Mouse (Mus musculus): ENCODE data around the gene Cdkn2c.
"Not testable (repeated sequence)": the region's sequence is repeated elsewhere in the genome, so short reads cannot be mapped to it uniquely, and the experiment has no call there.

Cdkn2c gene

DNA sequence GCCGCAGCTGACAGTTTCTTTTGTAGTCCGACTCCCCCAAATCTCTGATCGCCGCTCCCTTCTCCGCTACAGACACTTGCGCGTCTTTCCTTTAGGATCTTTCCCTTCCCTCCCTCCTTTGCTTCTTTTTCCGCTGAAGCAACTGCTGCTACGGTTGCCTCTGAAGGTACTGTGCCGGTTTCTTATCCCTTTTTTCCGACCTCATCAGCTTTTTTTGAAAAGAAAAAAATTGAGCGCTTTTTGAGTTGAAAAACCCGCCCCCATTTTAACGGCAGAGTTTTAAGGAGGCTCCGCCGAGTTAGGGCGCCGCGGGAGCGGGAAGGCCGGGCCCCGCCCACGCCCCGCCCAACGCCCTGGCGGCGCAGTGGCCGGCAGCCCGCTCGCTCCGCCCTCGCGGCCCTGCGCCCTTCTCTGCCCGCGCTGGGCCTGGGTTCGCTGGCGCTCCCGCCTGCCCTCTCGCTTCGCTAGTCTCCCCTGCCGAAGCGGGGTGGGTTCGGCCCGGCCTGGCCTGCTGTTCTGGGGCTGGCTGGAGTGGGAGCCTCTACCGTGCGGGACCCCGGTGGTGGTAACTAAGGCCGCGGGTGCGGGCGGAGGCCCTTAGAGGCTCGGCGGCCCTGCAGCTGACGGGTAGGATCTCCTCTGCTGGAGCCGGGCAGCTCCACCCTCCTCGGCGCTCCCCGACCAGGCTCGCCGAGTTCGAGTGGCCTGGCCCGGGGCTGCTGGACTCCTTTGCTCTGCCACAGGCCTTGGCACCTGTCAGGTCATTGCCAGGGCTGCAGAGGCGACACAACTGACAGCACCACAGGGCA, at the start of gene Cdkn2c:
Cdkn2c (minus strand) TSS at position 729 of the 809 bp plus-strand sequence.
- DNase-seq, result peak; percentile 86 to 92

DNA sequence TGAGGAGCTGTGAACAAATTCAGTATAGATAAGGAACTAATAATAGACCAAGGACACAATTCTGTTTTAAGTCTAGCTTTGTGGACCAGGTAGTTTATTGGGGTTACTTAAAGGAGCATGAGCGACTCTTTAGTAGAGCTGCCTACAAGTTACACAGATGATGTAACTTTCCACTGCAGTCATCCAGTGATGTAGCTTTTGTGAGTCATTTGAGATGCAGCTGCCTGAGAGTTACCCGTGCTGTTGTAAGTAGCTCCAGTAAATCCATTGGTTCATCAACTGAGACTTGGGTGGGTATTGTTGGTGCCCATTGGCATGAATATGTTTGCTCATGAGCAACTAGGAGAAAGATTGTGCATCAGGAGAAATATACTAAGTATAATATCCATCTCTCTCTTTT, 38.4 kb upstream of the Cdkn2c start:
- DNase-seq, result no peak

DNA sequence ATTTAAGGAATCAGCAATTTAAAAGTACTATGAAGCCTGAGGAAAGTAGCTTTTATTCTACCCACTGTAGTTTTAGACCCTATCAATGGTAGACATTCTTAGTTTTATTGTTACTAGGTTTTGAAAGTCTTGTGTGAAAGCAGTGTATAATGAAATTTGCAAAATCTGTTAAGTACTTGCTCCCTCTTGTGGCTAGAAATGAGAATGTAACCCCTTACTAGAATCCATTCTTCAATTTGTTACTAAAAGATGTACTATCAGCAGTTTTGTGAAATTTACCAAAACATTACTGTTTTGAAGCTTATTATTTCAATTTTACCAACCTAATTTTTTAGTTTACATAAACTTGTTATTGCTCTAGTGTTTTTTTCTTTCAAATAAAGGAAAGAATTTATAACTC, 36.6 kb upstream of the Cdkn2c start:
- peak; percentile 10 to 54 for DNase-seq

DNA sequence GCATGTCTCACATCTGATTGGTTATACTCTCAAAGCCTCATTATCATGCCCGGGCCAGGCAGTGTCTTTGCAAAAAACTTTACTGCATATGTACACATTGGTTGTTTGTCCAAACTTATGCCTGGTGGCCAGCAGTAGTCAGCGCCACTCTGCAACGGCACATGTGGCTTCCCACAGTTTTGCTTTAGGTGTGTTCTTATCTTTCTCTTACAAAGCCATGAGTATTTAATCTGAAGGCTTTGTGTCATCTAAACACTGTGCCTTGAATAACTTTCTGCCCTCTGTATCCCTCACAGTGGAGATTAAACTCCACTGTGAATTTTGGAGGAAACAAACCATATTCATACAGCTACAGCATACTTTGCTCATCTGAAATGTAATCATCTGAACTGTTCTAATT, 33.7 kb upstream of the Cdkn2c start:
- DNase-seq, result not testable (repeated sequence)

DNA sequence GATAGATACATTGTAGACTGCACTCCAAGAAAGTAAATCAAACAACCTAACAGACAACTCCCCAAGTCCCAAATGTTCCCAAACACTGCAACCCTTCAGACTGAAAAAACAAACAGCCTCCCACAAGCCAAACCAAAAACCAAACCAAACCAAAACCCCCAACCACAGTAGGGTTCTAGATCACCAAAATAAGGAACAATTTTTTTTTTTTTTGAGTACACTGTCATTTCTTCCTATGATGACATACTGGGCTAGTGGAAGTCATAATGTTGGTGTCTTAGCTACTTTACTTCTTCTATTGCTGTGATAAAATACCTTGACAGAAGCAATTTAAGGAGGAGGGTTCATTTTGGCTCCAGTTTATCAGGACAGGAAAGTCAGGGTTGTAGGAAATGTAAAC, 25.7 kb upstream of the Cdkn2c start:
- DNase-seq, result no peak

DNA sequence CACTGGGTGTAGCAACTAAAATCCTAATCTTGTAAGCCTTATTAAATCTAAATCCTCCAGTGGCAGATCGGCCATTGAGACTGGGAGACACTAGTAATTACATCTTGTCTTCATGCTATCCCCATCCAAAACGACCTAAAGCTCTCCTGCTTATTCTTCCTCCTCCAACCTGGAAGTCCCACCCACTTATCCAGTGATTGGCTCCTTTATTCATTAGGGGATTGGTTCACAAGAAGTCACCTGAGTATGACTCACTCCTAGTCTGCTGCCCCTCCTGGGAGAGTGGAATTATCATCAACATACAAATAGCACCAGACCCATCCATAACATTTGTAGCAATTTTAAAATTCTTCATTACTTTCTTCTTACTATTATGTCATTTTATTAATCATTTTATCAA, 16.6 kb upstream of the Cdkn2c start:
- DNase-seq, result no peak

DNA sequence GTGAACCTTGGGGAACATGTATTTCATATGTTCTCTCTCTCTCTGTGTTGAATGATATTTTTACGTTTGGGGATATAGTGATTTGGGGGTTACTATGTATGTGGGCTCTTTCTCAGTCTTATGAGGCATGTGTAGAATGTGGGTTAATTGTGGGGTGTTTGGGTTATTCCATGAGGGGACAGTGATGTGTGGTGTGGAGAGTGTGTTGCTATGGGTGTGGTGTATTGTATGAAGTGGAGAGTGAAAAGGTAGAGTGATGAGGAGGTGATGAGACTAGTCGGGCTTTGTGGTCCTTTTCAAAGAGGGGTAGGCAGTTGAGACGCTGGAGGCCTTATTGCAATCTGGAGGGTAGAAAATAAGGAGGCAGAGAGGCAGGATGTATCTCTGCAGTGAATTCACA, 10.2 kb upstream of the Cdkn2c start:
- no peak for DNase-seq

DNA sequence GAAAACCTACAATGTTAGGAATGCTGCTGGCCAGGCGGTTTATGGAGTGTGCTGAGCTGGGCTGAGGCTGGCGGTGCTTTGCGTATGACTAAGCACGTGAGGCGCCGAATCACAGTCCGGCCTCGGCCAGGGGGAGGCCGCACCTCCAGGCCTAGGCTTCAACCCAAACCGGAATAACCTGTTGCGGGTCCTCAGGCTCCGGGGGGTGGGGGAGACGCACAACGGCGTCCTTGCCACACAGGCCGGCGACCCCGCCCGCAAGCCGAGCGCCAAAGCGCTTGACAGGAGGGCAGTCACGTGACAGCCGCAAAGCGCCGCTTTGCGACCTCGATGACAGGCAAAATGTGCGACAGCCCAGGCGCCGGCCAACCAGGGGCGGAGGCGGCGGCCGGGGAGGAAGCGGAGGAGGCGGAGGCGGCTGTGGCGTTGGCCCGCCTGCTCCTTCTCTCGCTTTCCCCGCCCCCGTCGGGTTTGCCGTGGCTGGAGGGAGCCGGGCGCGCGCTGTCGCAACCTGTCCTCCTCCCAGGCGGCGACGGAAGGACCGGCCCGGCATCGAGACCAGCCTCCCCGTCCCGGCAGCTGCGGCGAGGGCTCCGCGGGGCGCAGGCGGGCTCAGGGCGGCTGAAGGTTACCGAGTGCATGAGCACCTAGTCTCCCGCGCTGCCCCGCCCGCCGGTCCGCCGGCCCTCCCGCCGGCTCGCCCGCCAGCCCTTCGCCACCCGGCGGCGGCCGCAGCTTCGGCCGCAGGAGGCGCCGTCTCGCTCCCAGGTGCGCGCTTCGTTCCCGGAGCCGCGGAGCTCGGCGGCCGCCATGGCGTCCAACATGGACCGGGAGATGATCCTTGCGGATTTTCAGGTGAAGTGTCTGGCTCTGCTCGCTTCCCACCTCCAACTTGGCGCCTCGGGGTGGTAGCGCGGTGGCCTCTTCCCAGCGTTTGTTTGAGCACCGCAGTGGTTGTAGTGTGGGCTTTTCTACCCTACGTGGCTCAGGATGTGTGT, 9.5 kb upstream of the Cdkn2c start, which contains the start of gene Faf1:
Faf1 (plus strand) TSS at position 371 of the 998 bp plus-strand sequence.
- peak; percentile 97 to 99 for DNase-seq

DNA sequence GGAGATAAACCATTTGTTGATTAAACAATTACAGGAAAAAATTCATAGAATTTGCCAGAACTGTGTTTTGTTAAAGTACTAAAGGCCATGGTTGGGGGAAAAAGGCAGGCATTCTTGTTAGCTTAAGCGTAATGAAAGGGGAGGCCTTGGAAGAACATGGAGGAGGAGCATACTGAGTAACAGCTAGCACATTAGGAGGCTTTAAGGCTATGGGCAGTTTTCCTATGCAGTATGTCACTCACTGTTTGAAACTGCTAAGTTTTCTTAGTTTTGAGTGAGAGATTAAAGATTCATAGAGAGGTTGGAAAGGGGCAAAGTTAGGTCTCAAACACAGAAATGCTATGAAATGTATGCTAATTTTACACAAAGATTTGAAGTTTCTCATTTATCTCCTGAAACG, 7.1 kb upstream of the Cdkn2c start:
- DNase-seq, result no peak

DNA sequence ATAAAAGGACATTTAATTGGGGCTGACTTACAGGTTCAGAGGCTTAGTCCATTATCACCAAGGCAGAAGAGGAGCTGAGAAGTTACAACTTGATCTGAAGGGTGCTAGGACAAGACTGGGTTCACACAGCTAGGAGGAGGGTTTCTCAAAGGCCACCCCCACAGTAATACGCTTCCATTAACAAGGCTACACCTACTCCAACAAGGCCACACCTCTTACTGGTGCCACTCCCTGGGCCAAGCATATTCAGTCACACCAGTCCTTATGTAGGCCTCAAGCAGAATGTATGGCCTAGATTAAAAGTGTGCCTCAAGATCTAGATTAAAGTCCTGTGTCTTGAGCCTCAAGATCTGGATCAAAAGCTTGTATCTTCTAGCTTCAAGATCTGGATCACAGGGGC, 5.0 kb upstream of the Cdkn2c start:
- no peak for DNase-seq

DNA sequence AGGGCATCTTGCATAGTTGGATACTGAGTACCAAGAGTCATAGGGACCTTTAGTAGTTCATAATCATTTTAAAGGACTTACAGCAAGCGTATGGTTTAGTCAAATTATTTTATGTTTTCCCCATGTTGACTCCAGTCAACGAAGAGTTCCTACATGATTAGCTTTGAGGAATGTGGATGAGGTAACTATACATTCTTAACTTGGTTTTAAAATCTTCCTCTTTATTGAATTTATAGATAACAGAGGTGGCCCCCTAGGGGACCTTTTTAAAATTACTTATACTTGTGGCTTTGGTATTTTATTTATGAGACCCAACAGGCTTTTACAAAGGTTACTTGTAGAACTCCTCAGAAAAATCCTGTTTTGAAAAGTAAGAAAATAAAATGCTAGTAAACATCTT, 3.2 kb upstream of the Cdkn2c start:
- no peak for DNase-seq

DNA sequence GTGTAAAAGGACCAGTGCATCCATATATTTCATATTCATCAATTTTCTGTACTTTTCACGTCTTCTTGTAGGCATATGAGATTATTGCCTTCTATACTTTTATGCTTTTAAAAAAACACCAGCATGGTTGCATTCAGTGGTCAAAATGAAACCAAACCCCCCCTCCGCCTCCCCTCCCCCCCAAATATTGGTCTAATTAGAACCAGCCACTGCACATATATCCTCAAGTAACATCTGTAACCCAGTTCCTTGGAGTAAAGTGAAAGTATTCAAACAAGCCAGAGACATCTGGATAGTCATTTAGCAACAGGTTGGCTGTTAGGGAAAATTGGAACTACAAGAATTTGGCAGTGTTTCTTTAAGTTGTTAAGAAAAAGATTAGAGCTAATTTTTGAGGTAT, 529 bp upstream of the Cdkn2c start:
- DNase-seq, result no peak

DNA sequence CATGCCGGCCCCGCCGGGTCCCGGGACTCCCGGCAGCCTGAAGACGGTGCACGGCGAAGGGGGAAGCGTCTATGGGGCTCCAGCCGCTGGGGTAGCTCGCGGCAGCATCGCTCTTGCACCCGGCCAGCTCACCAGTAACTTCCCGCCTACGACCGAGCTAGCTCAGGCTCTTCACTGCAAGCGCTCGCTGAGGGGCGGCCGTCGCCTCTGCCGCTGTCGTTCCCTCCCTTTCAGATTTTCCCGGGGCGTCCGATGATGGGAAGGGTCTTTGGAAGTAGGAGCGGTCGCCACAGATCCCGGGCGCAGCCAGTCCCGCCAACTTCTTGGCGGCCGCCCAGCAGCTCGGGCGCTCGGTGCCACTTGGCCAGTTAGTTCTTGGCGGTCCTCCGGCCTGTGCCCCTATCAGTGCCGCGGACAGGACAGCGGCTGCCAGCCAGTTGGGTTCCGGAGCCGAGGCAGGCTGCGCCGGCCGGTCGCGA, 968 bp downstream of the Cdkn2c start:
- peak; percentile 79 to 82 for DNase-seq

DNA sequence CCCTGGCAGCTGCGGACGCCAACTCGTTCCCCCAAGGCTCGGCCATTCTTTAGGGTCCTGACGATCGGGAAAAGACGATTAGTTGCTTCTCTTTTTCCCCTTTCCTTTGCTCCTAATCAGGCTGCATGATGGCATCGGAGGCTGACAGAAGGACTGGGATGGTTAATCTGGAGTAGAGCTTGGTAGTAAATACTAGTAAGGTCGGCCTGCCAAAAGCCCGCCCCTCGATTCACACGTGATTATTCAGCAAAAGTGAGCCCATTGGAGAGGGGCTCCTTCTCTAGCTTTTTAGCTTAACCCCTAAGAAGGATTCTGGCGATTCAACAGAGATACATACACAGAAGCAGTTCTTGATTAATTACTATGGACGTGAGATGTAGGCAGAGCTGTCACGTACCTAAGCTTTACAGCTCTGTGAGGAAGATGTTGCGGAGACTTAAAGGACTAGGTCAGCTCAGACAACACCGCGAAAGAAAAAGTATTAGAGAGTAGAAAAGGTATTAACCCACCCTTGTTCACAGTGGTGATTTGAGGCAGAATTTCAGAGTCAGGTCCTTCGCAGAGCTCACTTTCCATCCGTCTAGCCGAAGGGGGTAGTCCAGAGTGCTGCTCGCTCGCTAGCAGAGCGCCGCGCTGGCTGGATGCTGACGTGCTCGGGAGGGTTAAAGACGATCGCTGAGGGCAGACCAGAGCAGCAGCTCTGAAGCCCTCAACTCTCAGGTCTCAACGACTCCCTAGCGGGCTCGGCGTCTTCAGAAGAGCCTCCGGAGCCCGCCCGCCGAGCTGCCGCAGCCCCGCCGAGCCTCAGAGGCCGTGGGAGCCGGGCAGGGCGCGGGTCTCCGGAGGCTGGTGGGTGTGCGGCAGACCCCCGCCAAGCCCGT, 1.6 kb downstream of the Cdkn2c start:
- peak; percentile 80 to 86 for DNase-seq

DNA sequence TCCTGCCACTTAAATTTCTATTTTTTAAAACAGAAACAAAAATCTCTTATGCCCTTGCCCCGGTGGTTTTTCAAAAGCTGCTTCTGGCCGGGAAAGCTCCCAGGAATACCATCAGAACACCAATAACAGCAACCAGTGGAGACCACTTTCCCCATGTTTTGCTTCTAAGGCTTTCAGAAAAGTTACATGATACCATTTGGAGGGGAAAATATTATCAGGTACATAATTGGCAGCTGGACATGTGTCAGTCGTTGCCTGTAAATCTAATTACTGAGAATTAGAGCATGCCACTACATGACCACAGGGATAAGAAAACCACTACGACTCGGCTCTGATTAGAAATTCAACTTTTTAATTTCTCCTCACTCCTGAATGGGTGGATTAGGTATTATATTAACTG, 2.9 kb downstream of the Cdkn2c start:
- no peak for DNase-seq

DNA sequence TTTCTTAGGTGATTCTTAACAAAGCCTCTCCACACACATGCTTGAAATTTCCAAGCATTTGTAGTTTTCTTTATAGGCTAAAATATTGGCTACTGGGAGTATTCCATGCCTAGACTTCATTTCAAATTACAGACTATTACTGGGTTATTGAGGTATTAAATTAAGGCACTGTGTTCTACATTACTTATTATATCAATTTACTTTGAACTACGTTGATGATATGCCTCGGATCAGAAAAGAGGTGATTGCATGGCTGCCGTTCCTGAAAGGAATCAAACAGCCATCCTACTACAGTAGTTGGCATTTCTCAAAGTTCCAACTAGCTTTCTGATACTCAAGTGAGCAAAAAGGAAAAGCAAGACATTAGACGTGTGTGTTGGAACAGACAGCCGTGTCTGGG, 4.7 kb downstream of the Cdkn2c start:
- DNase-seq, result no peak

DNA sequence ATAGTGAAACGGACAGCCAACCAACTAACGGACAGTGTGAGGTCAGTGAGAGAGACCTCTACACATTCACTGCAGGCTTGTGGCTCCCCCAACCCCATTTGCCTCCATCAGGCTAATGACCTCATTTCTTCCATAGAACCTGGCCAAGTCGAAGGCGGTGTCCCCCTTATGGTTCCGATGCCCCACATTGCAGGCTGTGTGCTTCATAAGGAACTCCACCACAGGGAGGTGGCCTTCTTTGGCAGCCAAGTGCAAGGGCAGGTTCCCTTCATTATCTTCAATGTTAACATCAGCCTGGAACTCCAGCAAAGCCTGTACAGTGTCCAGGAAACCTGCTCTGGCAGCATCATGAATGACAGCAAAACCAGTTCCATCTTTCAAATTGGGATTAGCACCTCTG, 5.8 kb downstream of the Cdkn2c start:
- no peak for DNase-seq

DNA sequence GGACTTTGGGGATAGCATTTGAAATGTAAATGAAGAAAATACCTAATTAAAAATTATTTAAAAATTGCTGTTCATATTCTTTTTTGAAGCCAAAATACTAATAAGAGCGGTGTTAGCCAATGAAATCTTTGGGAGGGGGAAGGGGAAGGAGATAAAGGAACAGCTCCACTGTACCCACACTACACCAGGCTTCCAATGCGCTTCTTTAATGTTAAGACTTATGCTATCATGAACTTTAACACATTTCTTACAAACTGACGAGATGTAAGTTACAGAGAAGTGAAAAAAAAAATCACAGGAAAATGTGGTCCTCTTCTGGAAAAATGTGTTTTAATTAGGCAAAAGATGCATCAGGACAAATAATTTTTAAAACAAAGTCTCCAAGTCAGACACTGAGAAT, 6.4 kb downstream of the Cdkn2c start:
- no peak for DNase-seq

DNA sequence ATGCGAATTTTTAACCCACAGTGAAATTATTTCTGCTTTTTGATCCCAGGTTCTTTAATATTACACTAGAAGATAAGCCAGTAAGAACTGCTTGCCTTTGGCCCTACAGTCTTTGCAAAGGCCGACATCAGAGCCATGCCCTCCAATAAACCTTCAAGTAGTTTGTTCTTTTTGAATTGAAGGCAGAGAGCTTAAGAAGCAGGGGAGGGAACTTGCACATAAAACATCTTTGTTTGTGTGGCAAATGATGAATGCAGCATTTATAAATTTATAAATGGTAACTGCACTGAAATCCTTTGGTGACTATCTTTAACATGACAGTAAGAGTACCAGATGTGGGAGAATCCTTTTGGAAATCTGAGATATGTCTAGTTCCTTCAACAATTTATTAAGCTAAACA, 7.4 kb downstream of the Cdkn2c start:
- no peak for DNase-seq

DNA sequence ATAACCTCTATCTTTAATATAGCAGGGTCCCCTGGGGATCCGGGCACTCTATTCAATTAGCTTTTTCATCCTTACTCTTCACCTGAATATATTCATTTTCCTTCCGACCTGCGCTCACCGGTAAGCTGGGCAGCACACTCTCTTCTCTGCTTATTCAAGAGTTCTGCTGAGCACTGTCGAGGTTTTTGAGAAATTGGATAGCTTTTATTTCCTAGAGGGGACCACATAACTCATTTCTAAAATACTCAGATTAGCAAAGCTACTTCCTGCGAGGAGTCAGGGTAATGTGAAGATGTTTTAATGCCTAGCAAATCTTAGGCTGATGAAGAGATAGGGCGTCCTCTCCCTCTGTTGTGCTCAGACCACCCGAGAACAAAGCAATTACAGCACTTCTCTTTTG, 8.2 kb downstream of the Cdkn2c start:
- DNase-seq, result no peak

DNA sequence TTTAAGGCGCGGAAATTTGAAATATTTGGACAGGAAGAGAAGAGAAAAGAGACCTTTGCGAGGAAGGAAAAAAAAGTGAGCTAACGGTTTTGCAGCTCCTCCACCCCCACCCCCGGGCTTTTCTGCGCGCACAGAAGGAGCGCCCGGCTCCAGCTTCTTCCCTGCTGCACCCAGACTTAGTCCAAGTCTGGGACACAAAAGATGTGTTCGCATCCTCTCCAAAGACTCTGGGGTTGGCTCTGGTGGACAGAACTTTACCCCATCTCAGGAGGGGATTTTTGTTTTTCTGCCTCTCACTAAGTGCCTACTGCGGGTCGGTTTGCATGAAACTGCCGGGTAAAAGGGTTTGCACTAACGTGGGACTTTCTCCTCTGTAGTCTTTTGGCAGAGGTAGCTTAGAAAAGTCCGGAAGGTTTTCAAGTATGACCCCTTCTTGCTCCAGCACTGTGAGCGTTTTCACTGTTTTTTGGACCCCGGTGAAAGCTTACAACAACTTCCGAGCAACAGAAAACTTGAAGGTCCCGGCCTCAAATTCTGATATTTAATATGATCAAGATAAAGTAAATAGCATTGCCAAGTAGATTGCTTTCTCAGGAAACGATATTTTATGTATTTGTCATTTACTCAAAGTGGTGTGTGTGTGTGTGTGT, 9.0 kb downstream of the Cdkn2c start:
- peak; percentile 19 to 24 for DNase-seq
